Mouse (Mus musculus) right cerebral cortex, postnatal 25 days (tissue): ENCODE results near the gene Zhx3.

ENCODE experiments used
- DNase-seq: peaks from one replicate; pipeline ENCODE4 v3.0.0; 2022

The Zhx3 gene

GRCm38 (mm10) chr2:160746637-160747036 lies 126.2 kb downstream of the Zhx3 start:
- DNase-seq = no peak

GRCm38 (mm10) chr2:160745497-160745896 lies 127.3 kb downstream of the Zhx3 start:
- no peak for DNase-seq

- DNase-seq = no peak
Observed at GRCm38 (mm10) chr2:160744823-160745210, 128.0 kb downstream of the Zhx3 start.

GRCm38 (mm10) chr2:160744040-160744822 lies 128.6 kb downstream of the Zhx3 start:
- no peak for DNase-seq

- DNase-seq = no peak
Observed at GRCm38 (mm10) chr2:160742161-160742609, 130.6 kb downstream of the Zhx3 start.

GRCm38 (mm10) chr2:160741580-160741979 lies 131.2 kb downstream of the Zhx3 start:
- no peak for DNase-seq

GRCm38 (mm10) chr2:160740521-160741156 lies 132.2 kb downstream of the Zhx3 start:
- DNase-seq = no peak

- no peak for DNase-seq
Observed at GRCm38 (mm10) chr2:160739647-160740356, 133.0 kb downstream of the Zhx3 start.

- no peak for DNase-seq
Observed at GRCm38 (mm10) chr2:160738354-160738753, 134.4 kb downstream of the Zhx3 start.

- DNase-seq = no peak
Observed at GRCm38 (mm10) chr2:160736466-160736865, 136.3 kb downstream of the Zhx3 start.

- no peak for DNase-seq
Observed at GRCm38 (mm10) chr2:160735706-160736310, 137.0 kb downstream of the Zhx3 start.

GRCm38 (mm10) chr2:160734331-160734730 lies 138.5 kb downstream of the Zhx3 start:
- DNase-seq = no peak

GRCm38 (mm10) chr2:160733131-160733531 lies 139.7 kb downstream of the Zhx3 start:
- no peak for DNase-seq

GRCm38 (mm10) chr2:160732420-160732995 lies 140.3 kb downstream of the Zhx3 start:
- DNase-seq = no peak

GRCm38 (mm10) chr2:160731839-160732261 lies 140.9 kb downstream of the Zhx3 start:
- DNase-seq = no peak

GRCm38 (mm10) chr2:160731117-160731838 lies 141.5 kb downstream of the Zhx3 start, which contains the start of gene Plcg1:
Gene Plcg1 (plus strand): TSS chr2:160731300.
- peak; percentile 92 for DNase-seq

GRCm38 (mm10) chr2:160730797-160731116 lies 142.0 kb downstream of the Zhx3 start:
- DNase-seq = no peak

- DNase-seq = no peak
Observed at GRCm38 (mm10) chr2:160729851-160730796, 142.7 kb downstream of the Zhx3 start.

GRCm38 (mm10) chr2:160729436-160729835 lies 143.4 kb downstream of the Zhx3 start:
- no peak for DNase-seq

- DNase-seq = peak; percentile 60
Observed at GRCm38 (mm10) chr2:160728972-160729371, 143.8 kb downstream of the Zhx3 start.
